Mouse (Mus musculus): ENCODE data around the gene Mtmr2.
A peak's percentile ranks its signal among the peaks of the same experiment; 100 is the strongest.

GRCm38 (mm10) chr9:13828087-13828441, 79.9 kb downstream of the Mtmr2 start:
- TF ChIP-seq EP300 (IDR thresholded peaks at IDR 0.05; ENCODE audit: low read depth): no peak
- TF ChIP-seq CTCF (IDR thresholded peaks at IDR 0.05; ENCODE audit: low read depth): peak; percentile 8

All from heart, postnatal 0 days (tissue).